Mouse (Mus musculus) kidney, postnatal 0 days (tissue): Measurements from ENCODE around the gene Pik3ap1. TPM values are rescaled to one million over a fixed set of nuclear protein-coding genes. Genes with fewer than 3 reads are reported as not detected.
A peak's percentile ranks its signal among the peaks of the same experiment; 100 is the strongest.

Source experiments
- ATAC-seq: fragments of 200-750 bp; cut with Nextera tagmentation; replicated peaks from 2 replicates; pipeline ENCODE4 v1.8.0; 2017; ENCODE audit warnings: low read depth, moderate number of reproducible peaks, moderate TSS enrichment, moderate library complexity; ENCODE audit not compliant: low FRiP score
- DNase-seq: peaks from one replicate; pipeline ENCODE4 v3.0.0-alpha.2; 2016; ENCODE audit warnings: low spot score
- H3K27ac ChIP-seq: fragments of 300-500 bp; sonication (generic); 2 replicates; pipeline ENCODE4 v1.5.1; 2014; ENCODE audit warnings: mild to moderate bottlenecking
- H3K27me3 ChIP-seq: fragments of 300-500 bp; sonication (generic); 2 replicates; pipeline ENCODE4 v1.6.1; 2014; ENCODE audit warnings: low read length, mixed read lengths; ENCODE audit not compliant: insufficient read depth
- H3K36me3 ChIP-seq: fragments of 300-500 bp; sonication (generic); 2 replicates; pipeline ENCODE4 v1.6.1; 2014; ENCODE audit warnings: low read length, mixed read lengths; ENCODE audit not compliant: insufficient read depth
- H3K4me1 ChIP-seq: fragments of 300-500 bp; sonication (generic); replicated peaks from 2 replicates; pipeline ENCODE4 v1.6.1; 2014; ENCODE audit warnings: antibody characterized with exemption, low read length, mixed read lengths; ENCODE audit not compliant: insufficient read depth
- H3K4me2 ChIP-seq: fragments of 300-500 bp; sonication (generic); 2 replicates; pipeline ENCODE4 v1.6.1; 2014; ENCODE audit warnings: mild to moderate bottlenecking, low read length, moderate library complexity, mixed read lengths
- H3K4me3 ChIP-seq: fragments of 300-500 bp; sonication (generic); replicated peaks from 2 replicates; pipeline ENCODE4 v1.5.1; 2014; ENCODE audit warnings: low read depth, low read length
- H3K9ac ChIP-seq: fragments of 300-500 bp; sonication (generic); 2 replicates; pipeline ENCODE4 v1.6.1; 2014; ENCODE audit warnings: low read depth, low read length
- H3K9me3 ChIP-seq: fragments of 300-500 bp; sonication (generic); replicated peaks from 2 replicates; pipeline ENCODE4 v1.6.1; 2016; ENCODE audit warnings: low read length, inconsistent platforms, mixed read lengths
- CTCF ChIP-seq: IDR thresholded peaks from 2 replicates; pipeline ENCODE4 v1.5.1; 2016; ENCODE audit warnings: antibody characterized with exemption, low read depth, mild to moderate bottlenecking, moderate library complexity
- WGBS: fragments of 180-500 bp; shearing (Covaris S2); extraction: QIAGEN DNeasy Blood & Tissue Kit; methylation state at CpG from one replicate; pipeline ENCODE4 v1.1.7; 2014; 5-methylcytosine and 5-hydroxymethylcytosine counted together
- polyA plus RNA-seq: library from polyadenylated mRNA; unstranded; fragments of >200 nt; fragmentation: Nextera tagmentation; extraction: Ambion mirVana; gene quantifications from 2 replicates; pipeline ENCODE4 v1.2.1, GENCODE M21; 2015

The Pik3ap1 gene
- polyA plus RNA-seq, 1 experiment from 2014 or later: 1.7 TPM

DNA sequence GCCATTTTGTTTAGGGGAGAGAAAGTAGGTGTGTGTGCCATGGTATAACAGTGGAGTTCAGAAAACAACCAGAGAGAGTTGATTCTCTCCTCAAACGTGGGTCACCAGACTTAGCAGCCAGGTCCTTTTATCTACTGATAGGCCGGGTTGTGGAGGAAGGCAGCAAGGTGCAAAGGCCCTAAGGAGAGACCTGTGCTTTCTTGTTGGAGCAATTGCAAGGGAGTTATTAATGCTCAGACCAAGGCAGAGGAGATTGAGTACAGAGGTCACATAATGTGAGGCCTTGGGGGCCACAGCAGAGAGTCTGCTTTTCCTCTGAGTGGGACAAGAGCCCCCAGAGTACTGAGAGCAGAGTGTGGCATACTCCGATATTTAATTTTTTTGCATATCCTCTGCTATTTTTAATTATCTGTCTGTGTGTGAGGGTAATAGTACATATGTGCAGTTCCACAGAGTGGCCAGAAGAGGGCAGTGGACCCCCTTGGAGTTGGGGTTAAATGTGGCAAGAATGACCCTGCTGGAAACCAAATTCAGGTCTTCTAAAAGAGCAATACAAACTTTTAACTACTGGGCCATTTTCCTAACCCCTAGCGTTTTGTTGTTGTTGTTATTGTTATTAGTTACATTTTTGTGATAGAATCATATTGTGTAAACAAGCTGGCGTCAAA, 93.8 kb downstream of the Pik3ap1 start:
- no peaks in the 10 kb centered on the region for H3K9me3 ChIP-seq
- no peaks in the 10 kb centered on the region for H3K36me3 ChIP-seq
- DNase-seq (no peak), ATAC-seq (no peak)
- H3K27ac ChIP-seq: no peak overlapping the region
- 65% methylated on average over 5 of the region's 5 CpGs for WGBS
- no peak overlapping the region for H3K9ac ChIP-seq
- no peaks in the 10 kb centered on the region for H3K4me1 ChIP-seq
- H3K27me3 ChIP-seq: no peaks in the 10 kb centered on the region
- no peak overlapping the region for H3K4me3 ChIP-seq
- H3K4me2 ChIP-seq: no peak overlapping the region
- TF ChIP-seq CTCF: peak; percentile 76

DNA sequence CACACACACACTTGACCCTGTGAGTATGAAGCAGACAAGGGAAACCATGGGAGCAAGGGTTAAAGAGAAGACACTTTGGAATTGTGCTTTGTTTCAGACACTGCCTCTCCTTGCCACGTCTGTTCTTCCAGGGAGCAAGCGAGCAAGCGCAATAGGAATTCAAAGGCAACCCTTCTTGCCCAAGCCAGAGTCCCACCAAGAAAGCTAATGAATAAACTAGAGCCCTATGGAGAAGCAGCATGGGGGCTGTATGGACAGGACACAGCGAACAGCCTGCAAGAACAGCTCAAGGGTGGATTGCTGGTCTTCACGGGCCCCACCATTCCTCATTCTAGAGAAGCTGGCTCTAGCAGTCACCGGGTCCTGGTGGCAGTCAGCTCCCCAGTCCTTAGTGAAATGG, 96.3 kb downstream of the Pik3ap1 start:
- whole genome bisulfite sequencing: 41% methylated on average over 6 of the region's 6 CpGs
- ATAC-seq: no peak
- TF ChIP-seq CTCF: no peak
- DNase-seq: no peak
- Histone ChIP-seq H3K9me3 (no peaks in the 10 kb centered on the region), H3K27ac (no peak overlapping the region), H3K9ac (no peak overlapping the region), H3K4me3 (no peak overlapping the region), H3K36me3 (no peaks in the 10 kb centered on the region), H3K27me3 (no peaks in the 10 kb centered on the region), H3K4me1 (no peaks in the 10 kb centered on the region), H3K4me2 (peak overlapping the region; percentile 11; the same call in 1 of the 2 replicates)

DNA sequence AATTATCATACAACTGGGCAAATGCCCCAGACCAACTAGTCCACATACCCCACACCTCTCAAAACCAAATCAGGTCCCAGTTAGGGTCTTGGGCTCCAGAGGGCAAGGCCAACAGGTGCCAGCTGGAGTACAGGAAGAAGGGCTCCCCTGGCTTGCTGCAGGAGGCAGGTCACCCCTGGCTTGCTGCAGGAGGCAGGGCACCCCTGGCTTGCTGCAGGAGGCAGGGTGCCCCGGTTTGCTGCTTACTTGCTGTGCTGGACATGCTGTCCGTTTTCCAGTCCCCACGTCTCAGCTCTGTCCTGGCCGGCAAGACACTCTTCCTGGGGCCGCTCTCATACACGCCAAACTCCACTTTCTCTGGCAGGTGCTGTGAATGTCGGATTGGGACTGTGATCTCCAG, 97.7 kb downstream of the Pik3ap1 start:
- no peak overlapping the region for H3K27ac ChIP-seq
- ATAC-seq (no peak), DNase-seq (no peak)
- no peak for TF ChIP-seq CTCF
- no peaks in the 10 kb centered on the region for H3K27me3 ChIP-seq
- H3K4me3 ChIP-seq: no peak overlapping the region
- H3K4me2 ChIP-seq: no peak overlapping the region
- no peaks in the 10 kb centered on the region for H3K36me3 ChIP-seq
- WGBS: 89% methylated on average over 7 of the region's 7 CpGs
- no peak overlapping the region for H3K9ac ChIP-seq
- H3K4me1 ChIP-seq: no peaks in the 10 kb centered on the region
- H3K9me3 ChIP-seq: no peaks in the 10 kb centered on the region

DNA sequence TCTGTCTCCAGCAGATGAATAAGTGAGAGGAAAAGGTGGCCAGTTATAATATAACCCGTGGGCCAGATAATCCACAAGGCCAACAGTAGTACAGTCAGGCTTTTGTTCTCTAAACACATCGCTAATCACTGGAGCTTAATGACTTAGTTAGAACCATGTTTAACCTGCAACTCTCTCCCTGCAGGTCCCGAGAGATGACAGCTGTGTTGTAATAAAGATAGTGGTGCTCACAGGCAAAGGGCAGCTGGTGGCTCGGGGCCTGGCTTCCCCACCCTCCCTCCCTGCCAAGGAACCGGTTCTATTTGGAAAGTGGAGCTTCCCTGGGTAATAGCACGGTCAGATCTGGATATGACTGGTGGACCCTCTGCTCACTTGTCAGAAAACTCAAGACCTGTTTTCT, 100.4 kb downstream of the Pik3ap1 start:
- DNase-seq (no peak), ATAC-seq (no peak)
- Histone ChIP-seq H3K36me3 (no peaks in the 10 kb centered on the region), H3K4me1 (no peaks in the 10 kb centered on the region), H3K4me2 (no peak overlapping the region), H3K9ac (no peak overlapping the region), H3K4me3 (no peak overlapping the region), H3K27me3 (no peaks in the 10 kb centered on the region), H3K27ac (no peak overlapping the region), H3K9me3 (no peaks in the 10 kb centered on the region)
- no peak for TF ChIP-seq CTCF
- WGBS: 40% methylated on average over 6 of the region's 6 CpGs

DNA sequence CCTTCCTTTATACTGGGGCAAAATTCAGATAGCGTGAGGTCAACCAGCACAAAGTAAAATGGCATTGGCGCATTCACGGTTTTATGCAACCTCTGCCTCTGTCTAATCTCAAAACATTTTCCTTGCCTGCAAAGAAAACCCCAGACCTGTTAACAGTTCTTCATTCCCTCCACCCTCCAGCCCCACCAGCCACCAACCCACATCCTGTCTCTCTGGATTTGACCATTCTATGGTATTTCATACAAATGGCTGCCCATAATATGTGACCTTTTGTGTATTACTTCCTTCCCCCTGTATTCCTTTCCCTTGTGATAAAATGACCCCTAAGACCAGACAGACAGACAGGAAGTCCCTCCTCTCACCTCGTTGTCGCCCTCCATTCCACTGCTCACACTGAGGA, 102.2 kb downstream of the Pik3ap1 start:
- Histone ChIP-seq H3K4me1 (no peaks in the 10 kb centered on the region), H3K4me2 (no peak overlapping the region), H3K9ac (no peak overlapping the region), H3K27ac (no peak overlapping the region), H3K4me3 (no peak overlapping the region), H3K27me3 (no peaks in the 10 kb centered on the region), H3K36me3 (no peaks in the 10 kb centered on the region), H3K9me3 (no peaks in the 10 kb centered on the region)
- 61% methylated on average over 5 of the region's 5 CpGs for WGBS
- no peak for TF ChIP-seq CTCF
- DNase-seq (no peak), ATAC-seq (no peak)

DNA sequence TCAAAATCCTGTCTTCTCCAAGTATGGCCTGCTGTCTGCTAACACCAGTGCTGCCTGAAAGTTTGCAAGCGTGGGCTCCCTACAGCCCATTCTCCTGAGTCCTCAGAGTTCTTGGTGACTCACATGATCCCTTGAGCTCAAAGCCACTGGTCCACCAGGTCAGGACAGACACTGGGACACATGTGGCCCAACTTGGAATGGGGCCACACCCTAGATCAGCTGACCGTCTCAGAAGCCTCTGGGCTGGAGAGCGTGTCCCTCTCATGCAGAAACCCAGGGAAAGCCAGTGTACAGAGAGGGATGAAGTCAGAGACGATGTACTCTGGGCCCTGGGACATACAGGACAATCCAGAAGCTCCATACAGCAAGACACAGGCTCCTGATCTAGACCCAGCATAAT, 102.7 kb downstream of the Pik3ap1 start:
- H3K4me2 ChIP-seq: no peak overlapping the region
- no peaks in the 10 kb centered on the region for H3K36me3 ChIP-seq
- H3K9ac ChIP-seq: no peak overlapping the region
- no peaks in the 10 kb centered on the region for H3K27me3 ChIP-seq
- H3K4me1 ChIP-seq: no peaks in the 10 kb centered on the region
- TF ChIP-seq CTCF: no peak
- ATAC-seq: no peak
- WGBS: 90% methylated on average over 4 of the region's 4 CpGs
- H3K4me3 ChIP-seq: no peak overlapping the region
- H3K9me3 ChIP-seq: no peaks in the 10 kb centered on the region
- DNase-seq: no peak
- H3K27ac ChIP-seq: no peak overlapping the region

DNA sequence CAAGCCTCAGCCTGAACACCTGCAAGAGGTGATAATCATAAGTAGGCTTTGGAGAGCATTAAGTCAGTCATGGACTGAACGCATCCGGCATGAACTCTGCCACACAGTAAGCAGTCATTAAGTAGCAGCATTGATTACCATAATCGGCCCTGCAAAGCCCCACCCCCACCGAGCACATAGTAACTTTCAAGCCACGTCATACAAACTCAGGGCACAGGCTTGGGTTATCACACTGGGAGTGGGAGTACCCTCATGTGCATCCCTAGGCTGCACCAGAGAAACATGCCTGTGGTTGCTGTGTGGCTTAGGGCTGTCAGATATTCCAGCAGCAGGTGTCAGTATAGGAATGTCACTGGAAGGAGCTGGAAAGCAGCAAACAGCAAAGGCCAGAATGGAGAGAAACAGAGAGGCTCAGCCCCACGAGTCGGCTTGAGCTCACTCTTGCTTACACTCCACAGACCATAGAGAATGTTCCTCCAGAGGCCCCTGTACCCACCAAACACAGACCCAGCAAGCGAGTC, 105.1 kb downstream of the Pik3ap1 start:
- no peak overlapping the region for H3K27ac ChIP-seq
- H3K27me3 ChIP-seq: no peaks in the 10 kb centered on the region
- no peak overlapping the region for H3K9ac ChIP-seq
- no peak for ATAC-seq
- 71% methylated on average over 8 of the region's 8 CpGs for WGBS
- TF ChIP-seq CTCF: peak; percentile 36; the same call in 1 of the 2 replicates
- no peak overlapping the region for H3K4me2 ChIP-seq
- no peak overlapping the region for H3K4me3 ChIP-seq
- H3K9me3 ChIP-seq: no peaks in the 10 kb centered on the region
- no peaks in the 10 kb centered on the region for H3K36me3 ChIP-seq
- no peak for DNase-seq
- no peaks in the 10 kb centered on the region for H3K4me1 ChIP-seq
